8 mouse cellular contexts compared by ENCODE assay signal in the genomic region with DNA sequence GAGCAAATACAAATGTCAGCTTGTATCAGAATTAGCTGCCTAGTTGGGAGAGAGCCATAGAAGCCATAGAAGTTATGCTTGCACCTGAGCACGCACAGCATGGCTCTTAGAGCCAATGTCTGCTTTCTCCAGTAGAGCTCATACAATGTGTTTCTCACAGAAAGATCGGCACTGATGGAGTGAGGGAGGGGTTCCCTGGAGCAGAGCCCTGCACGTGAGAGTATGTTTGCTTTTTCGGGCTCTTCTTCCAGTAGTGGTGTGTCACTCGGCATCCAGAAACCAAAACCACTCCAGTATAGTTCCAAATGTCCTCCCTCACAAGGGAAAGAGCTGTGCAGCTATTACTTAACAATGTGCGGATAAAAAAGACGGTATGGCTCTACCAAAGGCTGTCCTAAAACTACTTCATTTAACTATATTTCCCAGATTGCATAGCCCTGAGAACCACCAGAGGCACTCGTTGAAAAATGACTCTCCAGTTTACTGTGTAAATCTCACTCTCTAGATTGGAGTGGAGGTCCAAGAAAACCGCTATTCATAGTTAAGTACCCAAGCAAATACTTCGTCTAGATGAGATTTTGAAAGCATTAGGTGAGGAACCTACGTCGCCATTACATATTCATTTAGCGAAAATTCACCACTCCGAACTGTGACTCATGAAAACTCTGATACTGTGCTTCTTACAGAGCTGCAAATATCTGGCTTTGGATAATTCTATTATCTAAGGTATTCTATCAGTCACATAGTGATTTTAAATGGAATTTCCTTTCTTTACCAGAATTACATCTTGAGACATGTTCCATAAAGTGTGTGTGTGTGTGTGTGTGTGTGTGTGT. TPM values are rescaled to one million over a fixed set of nuclear protein-coding genes. Genes with fewer than 3 reads are reported as not detected.
DNase-seq lines count a peak whose midpoint lies in the region; ATAC-seq and TF ChIP-seq lines count a peak whose summit lies in the region.

No protein-coding gene starts in this region.

- 0 out of 2 replicates have a peak, but pooled peaks cover 3% of the 10 kb centered on the region for H3K36me3 ChIP-seq in kidney, postnatal 0 days (ENCODE audit: insufficient read depth, low read length)
- H3K36me3 ChIP-seq in heart, postnatal 0 days (replicated peaks; ENCODE audit: control insufficient read depth, insufficient read depth, low read length): peaks cover 13% of the 10 kb centered on the region; the same call in 1 of the 2 replicates

- ATAC-seq in kidney, postnatal 0 days (replicated peaks; ENCODE audit: low FRiP score, low read depth): no peak
- ATAC-seq in heart, postnatal 0 days (ENCODE audit: insufficient read depth, low read depth): 0 out of 2 replicates have a peak, but pooled peaks have one; percentile 1

- H3K9me3 ChIP-seq in kidney, postnatal 0 days (replicated peaks; ENCODE audit: low read length): no peaks in the 10 kb centered on the region
- H3K9me3 ChIP-seq in heart, postnatal 0 days (replicated peaks; ENCODE audit: control insufficient read depth, low read length): no peaks in the 10 kb centered on the region

- no peaks in the 10 kb centered on the region for H3K4me1 ChIP-seq in kidney, postnatal 0 days (replicated peaks; ENCODE audit: insufficient read depth, low read length)
- no peaks in the 10 kb centered on the region for H3K4me1 ChIP-seq in heart, postnatal 0 days (ENCODE audit: control insufficient read depth, insufficient read depth)

- H3K9ac ChIP-seq in kidney, postnatal 0 days (ENCODE audit: low read depth, low read length): no peak overlapping the region
- no peak overlapping the region for H3K9ac ChIP-seq in heart, postnatal 0 days (replicated peaks; ENCODE audit: low read depth, low read length)

- no peak for TF ChIP-seq CTCF in kidney, postnatal 0 days (IDR thresholded peaks at IDR 0.05; ENCODE audit: low read depth)
- no peak for TF ChIP-seq CTCF in heart, postnatal 0 days (IDR thresholded peaks at IDR 0.05; ENCODE audit: low read depth)

- DNase-seq in kidney, postnatal 0 days (ENCODE audit: low spot score): no peak
- no peak for DNase-seq in kidney, adult 18-20 months
- DNase-seq in brain, adult 2 months (ENCODE audit: low read depth, low spot score): peak; percentile 40
- no peak for DNase-seq in heart, postnatal 0 days (ENCODE audit: low spot score)
- peak; percentile 6 for DNase-seq in lung, postnatal 25 days (ENCODE audit: low spot score)
- no peak for DNase-seq in adrenal gland, adult 18-20 months (ENCODE audit: low spot score in 2 of 2)
- no peak for DNase-seq in left cerebral cortex, postnatal 4 days
- DNase-seq in adrenal gland, postnatal 4 days (ENCODE audit: low spot score in 2 of 2): no peak

- no peak for TF ChIP-seq EP300 in heart, postnatal 0 days (IDR thresholded peaks at IDR 0.05; ENCODE audit: low read depth)

- peak overlapping the region; percentile 58 for H3K4me3 ChIP-seq in kidney, postnatal 0 days (replicated peaks; ENCODE audit: low read depth, low read length)
- H3K4me3 ChIP-seq in heart, postnatal 0 days (ENCODE audit: low read depth, low read length): peak overlapping the region; percentile 58

- H3K4me2 ChIP-seq in kidney, postnatal 0 days (ENCODE audit: low read length): peak overlapping the region; percentile 60
- H3K4me2 ChIP-seq in heart, postnatal 0 days (ENCODE audit: low read depth, low read length): peak overlapping the region; percentile 50

- intact Hi-C loops in left cerebral cortex, postnatal 4 days (cut with DNase I): no loop called here

- 76% methylated on average over 14 of the region's 14 CpGs for WGBS in kidney, postnatal 0 days
- 63% methylated on average over 14 of the region's 14 CpGs for WGBS in heart, postnatal 0 days

- H3K27me3 ChIP-seq in kidney, postnatal 0 days (ENCODE audit: insufficient read depth, low read length): no peaks in the 10 kb centered on the region
- H3K27me3 ChIP-seq in heart, postnatal 0 days (ENCODE audit: control insufficient read depth, insufficient read depth, low read length): no peaks in the 10 kb centered on the region

- H3K27ac ChIP-seq in kidney, postnatal 0 days: no peak overlapping the region
- no peak overlapping the region for H3K27ac ChIP-seq in heart, postnatal 0 days (ENCODE audit: low read depth)

RNA-seq across cellular contexts. Expression of a gene that starts 0.7 kb away (rescaled TPM):
- 27.1 and 31.0 TPM in 2 replicates for polyA plus RNA-seq in kidney, postnatal 0 days (2015; fragmentation: Nextera tagmentation; extraction: Ambion mirVana)
- 15.3 and 20.6 TPM in 2 replicates for total RNA-seq in heart, postnatal 0 days (2014; rRNA removed; ENCODE audit: low replicate concordance)
- 11.0 and 12.3 TPM in 2 replicates for polyA plus RNA-seq in heart, postnatal 0 days (2015; fragmentation: Nextera tagmentation; extraction: Ambion mirVana)
- 10 to 100 TPM; 31.9 to 33.2 TPM for total RNA-seq in adrenal gland, adult 18-20 months (2021)
- total RNA-seq in left cerebral cortex, postnatal 4 days (2021): 100 to 1,000 TPM in 1 of 2 experiments, 10 to 100 TPM in 1; 96.9 to 108 TPM
- 10 to 100 TPM; 45.2 to 49.4 TPM for total RNA-seq in adrenal gland, postnatal 4 days (2021)

Comparison
In these comparisons a context has a peak if more than half of its experiments do, and no peak if none do; other contexts are left out.
1. DNase-seq: peak in brain, adult 2 months (single experiment) and lung, postnatal 25 days (single experiment); none in kidney, postnatal 0 days (single experiment), kidney, adult 18-20 months (single experiment), heart, postnatal 0 days (single experiment), adrenal gland, adult 18-20 months (0 of 2), left cerebral cortex, postnatal 4 days (single experiment) and adrenal gland, postnatal 4 days (0 of 2).